Mouse (Mus musculus): ENCODE data around the gene Eif3l. TPM values are rescaled to one million over a fixed set of nuclear protein-coding genes. Genes with fewer than 3 reads are reported as not detected.
"Not testable (repeated sequence)": the region's sequence is repeated elsewhere in the genome, so short reads cannot be mapped to it uniquely, and the experiment has no call there.

Eif3l gene
- total RNA-seq (2017), result 102 to 117 TPM (median 113 TPM) in 3 replicates

- ATAC-seq (replicated peaks; ENCODE audit: insufficient number of reproducible peaks, low FRiP score, low TSS enrichment, poor library complexity, severe bottlenecking), result peak; percentile 93
Measured at GRCm38 (mm10) chr15:79074913-79075532, at the start of gene Eif3l. Eif3l (plus strand) TSS chr15:79075179.

DNA sequence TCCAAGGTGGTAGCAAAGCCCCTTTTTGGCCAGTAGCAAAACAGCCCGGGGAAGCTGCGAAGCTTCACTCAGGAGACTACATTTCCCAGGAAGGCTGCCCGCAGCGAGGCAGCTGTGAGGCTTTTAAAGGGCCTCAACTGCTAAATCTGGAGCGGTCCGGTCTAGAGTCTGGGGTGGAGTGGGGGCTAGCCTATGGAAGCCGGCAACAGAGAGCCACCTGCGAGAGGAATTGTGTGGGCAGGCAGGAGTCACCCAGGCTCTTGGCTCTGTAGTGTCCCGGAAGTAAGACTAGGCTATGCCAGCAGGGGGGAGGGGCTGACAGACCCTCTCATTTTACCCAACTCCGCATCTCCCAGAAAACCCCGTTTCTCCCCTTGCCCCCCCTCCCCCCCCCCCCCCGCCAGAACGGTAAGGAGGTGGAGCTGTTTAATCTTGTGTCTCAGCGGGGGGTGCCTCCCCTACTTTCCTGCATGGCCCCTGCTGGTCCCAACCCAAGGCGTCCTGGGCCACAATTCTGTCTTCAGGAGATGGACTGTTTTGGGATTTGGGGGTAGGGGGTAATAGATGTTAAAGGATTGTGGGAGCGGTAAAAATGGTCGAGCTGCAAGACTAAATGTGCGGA, 49.2 kb upstream of the Eif3l start:
- ATAC-seq (replicated peaks; ENCODE audit: insufficient number of reproducible peaks, low FRiP score, low TSS enrichment, poor library complexity, severe bottlenecking), result no peak

DNA sequence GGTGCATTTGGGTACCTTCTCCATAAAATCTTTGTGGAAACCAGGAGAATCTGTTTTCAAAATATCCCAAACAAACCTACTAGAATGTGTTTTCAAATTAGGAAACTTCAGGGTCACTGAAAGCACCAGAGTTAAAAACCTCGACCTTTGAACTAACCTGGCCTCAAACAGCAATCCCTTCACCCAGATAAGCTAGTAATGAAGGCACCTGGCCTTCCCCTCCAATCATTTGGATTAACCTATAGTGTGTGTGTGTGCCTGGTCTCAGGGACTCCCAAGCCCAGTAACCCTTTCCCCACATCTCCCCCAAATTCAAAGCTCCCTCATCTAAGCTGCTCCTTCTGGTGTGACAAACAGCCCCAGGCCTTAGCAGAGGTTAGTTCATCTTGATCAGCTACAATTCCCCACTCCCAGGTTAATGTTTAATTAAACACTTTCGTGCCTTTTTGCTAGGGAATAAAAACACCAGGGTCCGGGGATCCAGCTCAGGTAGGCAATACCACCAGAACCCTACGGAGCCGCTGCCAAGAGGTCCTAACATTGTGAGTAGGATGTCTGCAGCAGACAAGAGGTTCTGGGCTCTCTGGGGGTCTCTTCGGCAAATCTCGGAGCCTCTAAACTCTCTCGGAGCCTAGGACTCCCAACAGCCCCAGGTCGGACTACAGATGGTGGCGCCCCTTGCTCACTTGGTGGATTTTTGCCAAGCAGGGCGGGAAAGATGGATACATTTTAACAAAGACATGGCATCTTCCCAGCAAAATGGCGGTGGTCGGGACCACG, 48.3 kb upstream of the Eif3l start:
- ATAC-seq (replicated peaks; ENCODE audit: insufficient number of reproducible peaks, low FRiP score, low TSS enrichment, poor library complexity, severe bottlenecking), result no peak

DNA sequence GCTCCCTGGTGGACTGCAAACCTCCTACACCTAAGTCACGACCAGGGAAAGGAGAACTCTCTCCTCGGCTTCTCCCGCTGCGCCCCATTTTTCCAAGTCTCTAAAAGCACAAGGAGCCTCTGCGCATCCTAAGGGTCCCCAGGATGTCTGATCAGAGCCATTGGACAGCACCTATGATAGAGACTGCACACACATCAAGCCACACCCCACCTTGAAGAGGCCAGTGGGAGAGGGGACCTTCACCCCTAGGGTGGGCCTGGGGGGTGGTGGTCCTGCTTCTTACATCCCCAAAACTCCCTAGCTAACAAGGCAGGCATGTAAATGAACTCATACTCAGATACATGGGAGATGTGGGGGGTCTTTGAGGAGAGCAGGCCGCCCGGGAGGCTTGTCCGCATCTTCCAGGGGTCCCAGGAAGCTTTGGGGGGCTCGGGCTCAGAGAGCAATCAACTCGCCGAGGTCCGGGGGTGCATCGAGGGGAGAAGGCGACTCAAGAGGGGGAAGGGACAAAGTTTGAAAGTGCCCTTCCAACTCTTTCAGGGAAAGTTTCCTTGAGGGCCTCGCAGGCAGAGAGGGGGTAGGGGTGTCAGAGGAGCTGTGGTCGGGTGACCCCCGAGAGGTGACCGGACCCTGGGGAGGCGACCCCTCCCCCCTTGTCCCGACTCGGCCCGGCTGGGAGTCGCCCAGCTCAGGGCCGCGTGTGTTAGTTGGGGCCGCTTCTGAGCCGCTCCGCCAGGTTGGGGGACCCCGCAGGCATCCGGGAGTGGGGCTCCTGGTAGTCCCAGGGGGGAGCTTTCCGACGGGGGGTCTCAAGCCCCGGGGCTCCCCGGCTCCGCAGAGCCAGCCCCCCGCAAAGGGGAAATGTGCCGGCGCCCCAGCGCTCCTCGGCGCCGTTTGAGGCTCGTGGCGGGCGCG, 47.4 kb upstream of the Eif3l start:
- ATAC-seq (replicated peaks; ENCODE audit: insufficient number of reproducible peaks, low FRiP score, low TSS enrichment, poor library complexity, severe bottlenecking), result no peak

GRCm38 (mm10) chr15:79028237-79028738, 46.7 kb upstream of the Eif3l start, which contains the start of gene H1f0:
H1f0 (plus strand) TSS chr15:79028450.
- ATAC-seq (replicated peaks; ENCODE audit: insufficient number of reproducible peaks, low FRiP score, low TSS enrichment, poor library complexity, severe bottlenecking), result peak; percentile 38; the same call in 1 of the 2 replicates

- ATAC-seq (replicated peaks; ENCODE audit: insufficient number of reproducible peaks, low FRiP score, low TSS enrichment, poor library complexity, severe bottlenecking), result no peak
Measured at GRCm38 (mm10) chr15:79028823-79029484, 46.0 kb upstream of the Eif3l start.

GRCm38 (mm10) chr15:79029519-79030241, 45.3 kb upstream of the Eif3l start:
- ATAC-seq (replicated peaks; ENCODE audit: insufficient number of reproducible peaks, low FRiP score, low TSS enrichment, poor library complexity, severe bottlenecking), result no peak

DNA sequence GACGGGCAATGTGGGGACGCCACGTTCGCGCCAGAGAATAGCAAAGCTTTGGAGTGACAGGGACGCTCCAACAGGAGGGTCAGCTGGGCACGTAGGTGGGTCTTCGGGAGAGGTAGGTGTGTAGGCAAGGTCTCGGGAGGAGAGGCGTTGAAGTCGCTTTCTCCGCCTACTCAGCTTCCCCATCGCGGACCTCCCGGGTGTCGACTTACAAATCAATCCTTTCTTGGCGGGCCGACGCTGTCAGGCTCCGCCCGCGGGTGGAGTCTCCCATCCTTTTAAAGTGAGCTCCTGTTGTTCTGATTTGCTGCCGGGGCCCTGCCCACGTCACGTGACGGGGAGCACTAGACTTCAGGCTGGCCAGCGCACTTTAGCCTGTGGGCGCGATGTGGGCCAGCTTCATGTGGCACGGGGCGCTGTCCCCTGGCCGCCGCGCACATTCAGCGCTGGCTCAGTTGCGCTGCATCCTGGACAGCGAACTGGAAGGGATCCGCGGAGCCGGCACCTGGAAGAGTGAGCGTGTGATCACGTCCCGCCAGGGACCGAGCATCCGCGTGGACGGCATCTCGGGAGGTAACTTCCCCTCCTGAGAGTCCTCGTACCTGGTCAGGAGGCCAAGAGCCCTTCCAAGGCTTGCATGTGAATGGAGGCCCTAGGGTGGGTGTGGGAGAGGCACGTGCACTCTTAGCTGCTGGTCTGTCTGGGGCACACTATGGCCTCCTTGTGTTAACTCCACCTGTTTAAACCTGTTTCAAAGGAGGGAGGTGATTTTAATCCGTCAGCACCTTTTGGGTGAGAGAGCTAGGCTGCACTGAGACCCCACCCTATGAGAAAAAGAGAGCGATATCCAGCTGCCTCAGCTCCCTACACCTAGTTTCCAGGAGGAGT, 44.2 kb upstream of the Eif3l start:
- peak; percentile 90 for ATAC-seq (replicated peaks; ENCODE audit: insufficient number of reproducible peaks, low FRiP score, low TSS enrichment, poor library complexity, severe bottlenecking)

DNA sequence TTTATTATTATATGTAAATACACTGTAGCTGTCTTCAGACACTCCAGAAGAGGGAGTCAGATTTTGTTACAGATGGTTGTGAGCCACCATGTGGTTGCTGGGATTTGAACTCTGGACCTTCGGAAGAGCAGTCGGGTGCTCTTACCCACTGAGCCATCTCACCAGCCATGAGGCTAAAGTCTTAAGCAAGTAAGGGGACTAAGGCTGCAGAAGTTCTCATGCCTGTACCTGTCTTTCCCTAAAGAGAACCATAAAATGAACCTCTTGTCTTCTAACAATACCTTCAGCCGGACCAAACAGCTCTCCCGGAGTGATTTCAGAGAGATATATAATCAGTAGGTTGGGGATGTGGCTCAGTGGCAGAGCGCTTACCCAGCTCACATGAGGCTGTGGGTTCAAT, 43.1 kb upstream of the Eif3l start:
- not testable (repeated sequence) for ATAC-seq (replicated peaks; ENCODE audit: insufficient number of reproducible peaks, low FRiP score, low TSS enrichment, poor library complexity, severe bottlenecking)

GRCm38 (mm10) chr15:79037913-79038328, 37.1 kb upstream of the Eif3l start:
- ATAC-seq (replicated peaks; ENCODE audit: insufficient number of reproducible peaks, low FRiP score, low TSS enrichment, poor library complexity, severe bottlenecking), result no peak; the same call in 1 of the 2 replicates

- ATAC-seq (replicated peaks; ENCODE audit: insufficient number of reproducible peaks, low FRiP score, low TSS enrichment, poor library complexity, severe bottlenecking), result no peak
Measured at GRCm38 (mm10) chr15:79038331-79038730, 36.6 kb upstream of the Eif3l start.

DNA sequence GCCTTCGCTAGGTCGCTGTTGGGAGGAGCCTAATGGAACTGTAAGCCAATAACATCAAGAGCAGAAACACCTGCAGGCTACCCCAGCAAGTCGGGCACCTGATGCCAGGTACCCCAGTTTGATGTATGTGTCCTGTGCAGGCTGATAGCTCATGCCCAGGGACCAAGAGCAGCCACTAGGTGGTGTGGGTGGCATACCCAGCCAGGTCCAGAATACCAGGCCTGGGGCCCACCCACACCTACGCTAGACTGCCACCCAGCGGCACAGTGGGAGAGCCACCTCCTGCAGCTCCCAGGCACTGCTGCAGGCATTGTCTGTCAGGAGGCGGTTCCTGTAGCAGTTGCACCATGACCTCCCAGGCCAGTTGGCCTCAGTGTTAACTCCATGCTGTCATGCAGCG, 36.1 kb upstream of the Eif3l start:
- ATAC-seq (replicated peaks; ENCODE audit: insufficient number of reproducible peaks, low FRiP score, low TSS enrichment, poor library complexity, severe bottlenecking), result peak; percentile 91

DNA sequence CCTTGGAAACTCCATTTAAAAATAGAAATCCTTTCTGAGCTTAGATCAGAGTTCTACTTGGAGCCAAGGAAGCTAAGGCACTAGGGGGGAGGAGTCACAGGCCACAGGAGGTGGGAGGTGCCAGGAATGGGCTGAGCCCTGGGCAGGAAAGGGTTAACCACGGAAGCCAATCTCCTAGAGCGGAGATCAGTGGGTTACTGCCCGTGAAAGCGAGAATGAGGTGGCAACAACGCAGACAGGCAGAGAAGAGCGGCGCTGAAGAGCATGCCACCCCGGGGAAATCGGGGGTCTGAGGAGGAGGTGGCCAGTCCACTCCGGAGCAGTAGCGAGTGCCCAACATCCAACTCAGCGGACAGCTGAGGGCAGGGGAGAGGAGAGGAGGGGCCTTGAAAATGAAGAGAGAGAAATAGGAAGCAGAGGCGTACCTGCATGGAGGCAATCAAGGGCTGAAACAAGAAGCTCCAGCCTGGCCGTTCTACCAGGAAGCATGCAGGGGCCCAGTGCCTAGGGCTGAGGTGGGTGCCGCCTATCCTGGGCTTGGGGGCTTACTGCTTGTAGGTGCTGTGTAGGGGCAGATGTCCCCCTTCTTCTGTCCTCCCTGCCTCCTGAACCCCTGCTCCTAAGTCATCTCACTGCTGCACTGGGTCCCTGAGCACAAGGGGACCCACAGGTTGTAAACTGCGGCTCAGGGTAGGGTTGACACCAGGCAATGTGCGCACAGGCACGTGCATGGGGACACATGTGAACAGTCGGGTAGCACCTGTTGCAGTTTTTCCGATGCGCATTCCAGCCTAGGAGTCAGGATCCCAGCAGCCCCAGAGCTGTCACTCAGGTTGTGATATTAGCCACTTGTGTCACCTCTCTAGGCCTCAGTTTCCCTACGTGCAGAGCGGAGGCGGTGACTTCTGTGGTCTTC, 34.2 kb upstream of the Eif3l start:
- no peak for ATAC-seq (replicated peaks; ENCODE audit: insufficient number of reproducible peaks, low FRiP score, low TSS enrichment, poor library complexity, severe bottlenecking)

DNA sequence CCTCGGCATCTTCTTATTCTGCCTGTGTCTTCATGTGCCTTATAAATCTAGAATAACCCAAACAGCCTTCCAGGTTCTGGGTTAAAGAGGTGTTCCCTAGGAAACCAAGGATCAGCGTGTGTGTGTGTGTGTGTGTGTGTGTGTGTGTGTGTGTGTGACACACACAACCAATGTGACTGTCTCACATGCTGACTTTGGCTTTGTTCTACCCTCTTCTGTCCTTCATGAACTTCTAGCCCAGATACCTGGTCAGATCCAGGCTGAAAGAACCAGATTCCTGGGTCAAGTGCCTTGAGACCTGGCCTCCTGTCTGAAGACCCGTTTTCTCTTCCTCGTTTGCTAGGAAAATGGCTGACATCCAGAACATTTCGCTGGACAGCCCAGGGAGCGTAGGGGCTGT, 33.4 kb upstream of the Eif3l start, which contains the start of gene Galr3:
Galr3 (plus strand) TSS at position 301 of the 400 bp plus-strand sequence.
- no peak for ATAC-seq (replicated peaks; ENCODE audit: insufficient number of reproducible peaks, low FRiP score, low TSS enrichment, poor library complexity, severe bottlenecking)

DNA sequence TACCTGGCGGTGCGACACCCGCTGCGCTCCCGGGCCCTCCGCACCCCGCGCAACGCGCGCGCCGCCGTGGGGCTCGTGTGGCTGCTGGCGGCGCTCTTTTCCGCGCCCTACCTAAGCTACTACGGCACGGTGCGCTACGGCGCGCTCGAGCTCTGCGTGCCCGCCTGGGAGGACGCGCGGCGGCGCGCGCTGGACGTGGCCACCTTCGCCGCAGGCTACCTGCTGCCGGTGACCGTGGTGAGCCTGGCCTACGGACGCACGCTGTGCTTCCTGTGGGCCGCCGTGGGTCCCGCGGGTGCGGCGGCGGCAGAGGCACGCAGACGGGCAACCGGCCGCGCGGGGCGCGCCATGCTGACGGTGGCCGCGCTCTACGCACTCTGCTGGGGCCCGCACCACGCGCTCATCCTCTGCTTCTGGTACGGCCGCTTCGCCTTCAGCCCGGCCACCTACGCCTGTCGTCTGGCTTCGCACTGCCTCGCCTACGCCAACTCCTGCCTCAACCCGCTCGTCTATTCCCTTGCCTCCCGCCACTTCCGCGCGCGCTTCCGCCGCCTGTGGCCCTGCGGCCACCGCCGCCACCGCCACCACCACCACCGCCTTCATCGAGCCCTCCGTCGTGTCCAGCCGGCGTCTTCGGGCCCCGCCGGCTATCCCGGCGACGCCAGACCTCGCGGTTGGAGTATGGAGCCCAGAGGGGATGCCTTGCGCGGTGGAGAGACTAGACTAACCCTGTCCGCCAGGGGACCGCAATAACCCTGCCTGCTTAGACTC, 32.1 kb upstream of the Eif3l start:
- no peak for ATAC-seq (replicated peaks; ENCODE audit: insufficient number of reproducible peaks, low FRiP score, low TSS enrichment, poor library complexity, severe bottlenecking)
